Mouse (Mus musculus): ENCODE measurements at regions not wholly inside any gene's neighbourhood (a gene's known extent, or its start where the extent isn't known, plus 50 kb on each side); places are given as distances from the start of the nearest gene placed in this dataset.
"Not testable (repeated sequence)": the region's sequence is repeated elsewhere in the genome, so short reads cannot be mapped to it uniquely, and the experiment has no call there.

DNA sequence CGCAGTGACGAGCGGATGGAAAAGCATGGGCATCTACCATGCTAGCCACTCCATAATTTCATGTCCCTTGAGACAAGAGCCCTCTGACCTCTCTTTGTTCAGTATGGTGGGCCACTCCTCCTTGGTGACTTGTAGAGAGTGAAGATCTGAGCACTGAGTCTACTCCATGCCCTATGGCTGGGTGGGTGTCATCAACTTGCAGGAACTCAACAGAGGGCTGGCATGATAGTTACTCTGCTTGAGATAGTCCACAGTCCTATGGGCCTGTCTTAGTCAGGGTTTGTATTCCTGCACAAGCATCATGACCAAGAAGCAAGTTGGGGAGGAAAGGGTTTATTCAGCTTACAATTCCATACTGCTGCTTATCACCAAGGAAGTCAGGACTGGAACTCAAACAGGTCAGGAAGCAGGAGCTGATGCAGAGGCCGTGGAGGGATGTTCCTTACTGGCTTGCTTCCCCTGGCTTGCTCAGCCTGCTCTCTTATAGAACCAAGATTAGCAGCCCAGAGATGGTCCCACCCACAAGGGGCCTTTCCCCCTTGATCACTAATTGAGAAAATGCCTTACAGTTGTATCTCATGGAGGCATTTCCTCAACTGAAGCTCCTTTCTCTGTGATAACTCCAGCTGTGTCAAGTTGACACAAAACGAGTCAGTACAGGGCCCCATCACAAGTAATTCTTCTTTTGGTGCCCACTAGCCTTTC, 52.6 kb upstream of the Cdyl start:
- not testable (repeated sequence) for DNase-seq

DNA sequence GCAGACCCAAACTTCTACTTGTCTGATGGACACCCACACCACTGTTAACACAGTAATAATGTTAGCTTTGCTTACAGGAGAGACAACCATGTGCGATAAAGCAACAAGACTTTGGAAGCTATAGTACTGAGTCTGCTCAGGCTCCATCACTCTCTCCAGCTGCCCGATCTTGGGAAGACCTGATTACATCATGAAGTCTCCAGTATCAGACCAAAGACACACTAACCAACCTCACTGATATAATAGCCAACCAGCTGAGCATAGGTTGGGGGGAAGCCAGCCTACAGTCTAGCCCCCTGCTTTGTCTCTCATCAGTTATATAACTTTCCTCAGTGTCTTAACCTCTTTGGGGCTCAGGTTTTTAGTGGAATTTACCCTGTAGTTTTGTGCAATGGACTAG, 51.9 kb upstream of the Cdyl start:
- DNase-seq = no peak
